Mouse (Mus musculus) olfactory bulb, adult 2 months (tissue): Measurements from ENCODE around the gene Cfap70. TPM values are rescaled to one million over a fixed set of nuclear protein-coding genes. Genes with fewer than 3 reads are reported as not detected.

Experiments
- H3K27ac ChIP-seq: fragments of 200-500 bp; 2 replicates; pipeline ENCODE4 v1.5.1; 2012; ENCODE audit warnings: low read depth, low read length; ENCODE audit not compliant: insufficient read depth
- H3K4me1 ChIP-seq: fragments of 200-500 bp; 2 replicates; pipeline ENCODE4 v1.6.1; 2012; ENCODE audit warnings: low read length; ENCODE audit not compliant: control insufficient read depth, insufficient read depth
- H3K4me3 ChIP-seq: fragments of 200-500 bp; 2 replicates; pipeline ENCODE4 v1.5.1; 2012; ENCODE audit warnings: mild to moderate bottlenecking, low read depth, low read length, moderate library complexity; ENCODE audit not compliant: insufficient read depth
- CTCF ChIP-seq: fragments of 200-500 bp; IDR thresholded peaks from 2 replicates; pipeline ENCODE4 v1.5.1; 2012; ENCODE audit warnings: low read depth, mild to moderate bottlenecking, low read length, moderate library complexity; ENCODE audit not compliant: insufficient read depth
- POLR2A ChIP-seq: fragments of 200-500 bp; IDR thresholded peaks from 2 replicates; pipeline ENCODE4 v1.6.1; 2012; ENCODE audit warnings: mild to moderate bottlenecking, low read depth, low read length, moderate library complexity; ENCODE audit not compliant: insufficient read depth
- WGBS: fragments of 180-500 bp; shearing (Covaris S2); methylation state at CpG from one replicate; pipeline ENCODE4 v1.1.7; 2018; 5-methylcytosine and 5-hydroxymethylcytosine counted together
- polyA plus RNA-seq: library from polyadenylated mRNA; stranded (reverse); fragments of >200 nt; gene quantifications from 2 replicates; pipeline ENCODE4 v1.2.4, GENCODE M21; 2012; ENCODE audit warnings: low replicate concordance; ENCODE audit not compliant: missing spikeins, insufficient read depth, insufficient read length

Cfap70 gene
- polyA plus RNA-seq, 1 experiment: not detected

DNA sequence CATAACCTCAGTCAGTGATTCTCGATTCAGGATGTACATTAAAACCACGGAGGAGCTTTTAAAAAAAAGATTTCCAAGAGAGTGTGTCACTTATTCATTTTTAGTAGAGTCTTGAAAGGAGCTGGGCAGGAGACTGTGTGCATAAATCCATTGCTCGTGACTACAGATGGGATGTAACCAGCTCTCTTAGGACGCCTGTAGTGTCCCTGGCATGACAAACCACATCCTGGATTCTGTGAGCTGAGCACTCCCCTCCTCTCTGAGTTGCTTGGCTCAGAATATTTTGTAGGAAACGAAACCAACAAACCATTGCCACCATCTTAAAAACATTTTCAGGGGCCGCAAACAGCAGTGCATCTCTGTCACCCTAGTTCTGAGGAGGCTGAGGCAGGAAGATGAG is 15.1 kb downstream of the Cfap70 start:
- TF ChIP-seq CTCF (no peak), POLR2A (no peak)
- Histone ChIP-seq H3K27ac (no peak overlapping the region), H3K4me1 (no peaks in the 10 kb centered on the region), H3K4me3 (no peak overlapping the region)
- 81% methylated on average over 6 of the region's 6 CpGs for WGBS

DNA sequence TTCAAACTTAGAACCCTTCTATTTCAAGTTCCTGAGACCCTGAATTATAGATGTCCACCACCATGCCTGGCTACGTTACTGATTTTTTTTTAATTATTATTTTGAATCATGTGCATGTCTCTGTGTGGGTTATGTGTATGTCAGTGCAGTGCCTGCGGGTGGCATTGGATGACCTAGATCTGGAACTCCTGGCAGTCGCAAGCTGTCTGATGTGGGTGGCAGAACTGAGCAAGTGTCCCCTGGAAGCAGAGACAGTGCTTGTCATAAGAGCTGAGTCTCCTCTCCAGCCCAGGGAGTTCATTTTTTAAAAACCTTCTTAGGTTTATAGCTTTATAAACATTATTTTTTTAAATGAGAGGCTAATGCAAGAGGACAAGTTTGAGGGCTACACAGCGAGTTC is 19.6 kb downstream of the Cfap70 start:
- Histone ChIP-seq H3K4me1 (no peaks in the 10 kb centered on the region), H3K27ac (no peak overlapping the region), H3K4me3 (no peak overlapping the region)
- 86% methylated on average over 4 of the region's 4 CpGs for WGBS
- TF ChIP-seq CTCF (no peak), POLR2A (no peak)

DNA sequence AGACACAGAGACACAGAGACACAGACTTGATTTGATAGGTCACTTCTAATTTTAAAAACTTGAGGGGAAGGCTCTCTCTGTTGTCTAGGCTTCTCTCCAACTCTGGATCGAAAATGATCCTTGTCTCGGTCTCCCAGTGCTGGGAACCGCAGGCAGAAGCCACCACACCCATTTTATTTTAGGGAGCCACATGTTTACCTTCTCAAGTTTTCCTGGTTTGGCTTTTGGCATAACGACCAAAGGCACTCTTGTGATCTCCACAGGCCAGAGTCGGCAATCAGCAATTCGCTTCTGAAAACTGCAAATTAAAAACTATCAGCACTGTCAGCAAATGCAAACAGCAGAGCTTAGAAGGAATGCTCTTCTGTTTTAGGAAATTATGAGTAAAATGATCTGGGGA is 20.3 kb downstream of the Cfap70 start:
- TF ChIP-seq POLR2A (no peak), CTCF (no peak)
- no peak overlapping the region for H3K4me3 ChIP-seq
- no peaks in the 10 kb centered on the region for H3K4me1 ChIP-seq
- no peak overlapping the region for H3K27ac ChIP-seq
- 63% methylated on average over 6 of the region's 6 CpGs for WGBS

DNA sequence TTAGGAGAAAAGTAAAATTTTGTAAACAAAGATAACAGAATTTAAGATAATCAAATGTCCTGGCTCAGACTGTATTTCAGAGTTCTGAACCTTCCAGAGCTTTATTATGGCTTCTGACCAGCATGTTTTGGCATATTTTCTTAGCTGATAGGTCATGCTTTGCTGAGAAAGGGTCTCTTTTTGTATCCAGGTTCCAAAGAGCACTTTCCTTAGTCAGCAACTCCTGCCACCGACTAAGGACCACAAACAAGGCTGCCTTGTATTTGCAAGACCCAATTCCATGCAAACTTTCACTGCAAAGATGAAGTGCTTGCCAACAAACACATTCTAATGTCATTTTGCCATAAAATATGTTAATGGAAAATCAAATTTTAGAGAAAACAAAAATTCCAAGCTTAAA is 22.2 kb downstream of the Cfap70 start:
- Histone ChIP-seq H3K4me1 (no peaks in the 10 kb centered on the region), H3K4me3 (no peak overlapping the region), H3K27ac (no peak overlapping the region)
- 22% methylated on average over 1 of the region's 1 CpGs for WGBS
- no peak for TF ChIP-seq CTCF
- no peak for TF ChIP-seq POLR2A

DNA sequence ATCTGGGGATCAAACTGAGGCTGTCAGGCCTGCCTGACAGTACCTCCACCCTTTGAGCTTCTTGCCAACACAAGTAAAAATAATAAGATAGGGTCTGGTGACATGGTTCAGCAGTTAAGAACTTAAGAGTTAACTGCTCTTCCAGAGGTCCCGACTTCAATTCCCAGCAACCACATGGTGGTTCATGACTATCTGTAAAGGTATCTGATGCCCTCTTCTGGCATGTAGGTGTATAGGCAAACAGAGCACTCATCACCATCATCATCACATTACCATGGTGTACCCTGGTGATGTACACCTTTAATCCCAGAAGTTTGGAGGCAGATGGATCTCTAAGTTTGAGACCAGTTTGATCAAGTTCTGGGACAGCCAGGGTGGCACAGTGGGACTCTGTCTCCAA is 23.4 kb downstream of the Cfap70 start:
- TF ChIP-seq CTCF (no peak), POLR2A (no peak)
- WGBS: 38% methylated on average over 1 of the region's 1 CpGs
- no peaks in the 10 kb centered on the region for H3K4me1 ChIP-seq

DNA sequence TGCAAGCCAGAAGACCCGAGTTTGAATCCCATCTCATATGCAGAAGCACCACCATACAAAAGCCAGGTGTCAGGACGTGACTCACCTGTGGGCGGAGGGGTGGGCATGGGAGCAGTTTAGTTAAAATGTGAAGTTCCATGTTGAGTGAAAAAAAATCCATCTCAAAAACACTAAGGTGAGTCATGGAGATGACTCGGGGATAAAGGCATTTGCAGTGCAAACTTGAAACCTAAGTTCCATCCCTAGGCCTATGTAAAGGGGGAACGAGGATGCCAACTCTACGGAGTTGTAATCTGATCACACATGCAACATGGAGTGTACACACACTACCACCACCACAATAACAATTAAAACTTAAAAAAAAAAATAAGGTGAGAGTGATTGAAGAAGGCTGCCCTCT is 29.0 kb downstream of the Cfap70 start:
- Histone ChIP-seq H3K4me3 (no peak overlapping the region), H3K4me1 (no peaks in the 10 kb centered on the region), H3K27ac (no peak overlapping the region)
- 86% methylated on average over 6 of the region's 6 CpGs for WGBS
- TF ChIP-seq CTCF (no peak), POLR2A (no peak)

More for the DNA sequence above, 23.4 kb downstream of the Cfap70 start:
- Histone ChIP-seq H3K4me3 (no peak overlapping the region), H3K27ac (no peak overlapping the region)

DNA sequence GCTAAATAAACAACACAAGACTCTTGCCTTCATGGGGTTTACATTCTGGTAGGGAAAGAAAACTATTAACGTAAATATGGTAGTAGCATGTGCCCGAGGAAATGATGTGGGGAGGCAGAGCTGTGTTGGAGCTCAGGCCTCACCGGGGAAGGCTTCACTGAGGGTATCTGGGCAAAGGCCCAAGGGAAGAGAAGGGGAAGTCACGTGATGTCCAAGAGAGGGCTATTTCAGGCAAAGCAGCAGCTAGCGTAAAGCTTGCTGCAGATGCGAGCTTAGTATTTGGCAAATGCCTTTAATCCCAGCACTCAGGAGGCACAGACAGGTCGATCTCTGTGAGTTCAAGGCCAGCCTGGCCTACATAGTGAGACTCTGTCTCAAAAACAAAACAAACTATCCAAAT is 29.8 kb downstream of the Cfap70 start:
- Histone ChIP-seq H3K27ac (no peak overlapping the region), H3K4me1 (no peaks in the 10 kb centered on the region), H3K4me3 (no peak overlapping the region)
- TF ChIP-seq POLR2A (no peak), CTCF (no peak)
- 62% methylated on average over 7 of the region's 7 CpGs for WGBS

DNA sequence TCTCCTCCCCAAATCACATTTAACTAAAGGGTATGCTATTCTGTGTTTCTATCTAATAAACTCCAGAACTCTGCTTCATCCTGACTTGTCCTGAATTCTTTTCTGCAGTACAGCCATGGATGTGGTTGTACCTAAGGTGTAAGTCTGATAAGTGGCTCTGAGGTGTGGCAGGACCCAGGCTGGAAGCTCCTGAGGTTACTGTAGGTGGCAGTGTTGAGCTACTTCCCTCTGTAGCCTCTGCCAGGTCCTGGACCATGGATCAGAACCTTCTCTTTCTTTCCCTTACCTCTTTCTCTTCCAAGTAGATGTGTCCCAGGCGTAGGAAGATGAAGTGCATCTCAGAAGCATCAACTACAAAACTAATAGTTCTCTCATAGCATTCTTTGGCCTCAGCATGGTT is 52.0 kb downstream of the Cfap70 start:
- no peaks in the 10 kb centered on the region for H3K4me1 ChIP-seq
- WGBS: 56% methylated on average over 1 of the region's 1 CpGs
- no peak overlapping the region for H3K27ac ChIP-seq
- no peak overlapping the region for H3K4me3 ChIP-seq
- TF ChIP-seq POLR2A (no peak), CTCF (no peak)

DNA sequence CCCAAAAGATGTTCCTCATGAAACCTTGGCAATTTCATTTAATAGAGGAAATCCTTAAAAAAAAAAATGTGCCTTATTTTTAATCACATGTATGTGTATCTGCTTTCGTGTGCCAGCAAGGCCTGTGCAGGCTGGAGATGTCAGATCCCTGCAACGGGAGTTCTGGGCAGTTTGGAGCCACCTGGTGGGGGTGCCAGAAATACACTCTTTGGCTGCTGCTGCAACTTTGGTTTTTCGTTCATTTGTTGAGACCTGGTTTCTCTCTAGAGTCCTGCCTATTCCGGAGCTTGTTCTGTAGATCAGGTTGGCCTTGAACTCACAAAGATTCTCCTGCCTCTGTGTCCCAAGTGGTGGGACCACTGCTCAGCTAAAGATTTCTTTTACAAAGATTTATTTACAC is 53.2 kb downstream of the Cfap70 start:
- no peaks in the 10 kb centered on the region for H3K4me1 ChIP-seq
- H3K4me3 ChIP-seq: no peak overlapping the region
- TF ChIP-seq POLR2A (no peak), CTCF (no peak)
- no peak overlapping the region for H3K27ac ChIP-seq
- 41% methylated on average over 4 of the region's 4 CpGs for WGBS

DNA sequence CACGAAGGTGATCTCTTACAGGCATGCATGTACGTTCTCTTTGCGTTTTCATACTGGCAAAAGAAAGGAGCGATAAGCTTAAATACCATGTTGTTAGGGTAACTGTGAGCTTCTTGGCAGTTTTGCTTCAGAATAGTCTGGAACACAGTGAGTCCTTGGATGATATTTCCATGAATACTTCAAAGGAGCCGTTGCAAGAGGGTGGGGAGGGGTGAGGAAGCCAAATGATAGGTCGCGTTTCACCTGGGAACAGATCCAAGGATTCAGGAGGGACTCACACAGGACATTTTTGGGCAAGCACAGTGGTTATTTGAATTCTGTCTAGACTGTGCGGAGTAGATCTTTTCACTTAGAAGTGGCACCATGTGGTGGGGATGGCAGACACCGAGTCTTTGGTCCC is 54.8 kb downstream of the Cfap70 start:
- Histone ChIP-seq H3K4me3 (no peak overlapping the region), H3K27ac (no peak overlapping the region), H3K4me1 (no peaks in the 10 kb centered on the region)
- WGBS: 60% methylated on average over 9 of the region's 9 CpGs
- TF ChIP-seq POLR2A (no peak), CTCF (no peak)
